Mouse (Mus musculus): Measurements from ENCODE around the gene Cttn. TPM values are rescaled to one million over a fixed set of nuclear protein-coding genes. Genes with fewer than 3 reads are reported as not detected.

The Cttn gene
- polyA plus RNA-seq, 1 experiment from 2014 or later: 118 TPM

DNA sequence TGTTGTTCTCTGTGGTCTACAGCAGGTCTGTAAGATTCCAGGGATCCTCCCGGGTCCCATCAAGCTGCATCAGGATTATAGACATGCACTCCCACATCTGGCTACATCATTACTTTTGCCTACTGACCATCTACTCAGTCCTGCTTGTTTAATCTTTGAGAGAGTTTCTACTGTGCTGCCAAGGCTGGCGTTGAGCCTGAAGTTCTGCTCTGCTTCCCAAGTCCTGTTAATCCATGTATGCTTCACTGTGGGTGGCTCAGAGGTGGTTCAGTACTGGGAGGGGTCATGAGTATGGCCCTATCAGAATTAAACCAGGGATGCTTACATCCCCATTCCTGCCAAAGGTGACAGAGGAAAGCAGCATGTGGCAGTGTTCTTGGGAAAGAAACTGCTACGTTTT lies 4.9 kb upstream of the Cttn start:
- H3K4me3 ChIP-seq: no peak overlapping the region
- H3K4me2 ChIP-seq: no peak overlapping the region
- H3K27me3 ChIP-seq (replicated peaks): no peaks in the 10 kb centered on the region
- H3K27ac ChIP-seq (replicated peaks): no peak overlapping the region
- H3K9me3 ChIP-seq: no peaks in the 10 kb centered on the region
- 86% methylated on average over 3 of the region's 3 CpGs for WGBS
- ATAC-seq (ENCODE audit: extremely low read depth, insufficient number of reproducible peaks, low FRiP score, low TSS enrichment): no peak
- no peak overlapping the region for H3K9ac ChIP-seq
- H3K36me3 ChIP-seq: peaks cover 49% of the 10 kb centered on the region
- H3K4me1 ChIP-seq: peaks cover 15% of the 10 kb centered on the region

DNA sequence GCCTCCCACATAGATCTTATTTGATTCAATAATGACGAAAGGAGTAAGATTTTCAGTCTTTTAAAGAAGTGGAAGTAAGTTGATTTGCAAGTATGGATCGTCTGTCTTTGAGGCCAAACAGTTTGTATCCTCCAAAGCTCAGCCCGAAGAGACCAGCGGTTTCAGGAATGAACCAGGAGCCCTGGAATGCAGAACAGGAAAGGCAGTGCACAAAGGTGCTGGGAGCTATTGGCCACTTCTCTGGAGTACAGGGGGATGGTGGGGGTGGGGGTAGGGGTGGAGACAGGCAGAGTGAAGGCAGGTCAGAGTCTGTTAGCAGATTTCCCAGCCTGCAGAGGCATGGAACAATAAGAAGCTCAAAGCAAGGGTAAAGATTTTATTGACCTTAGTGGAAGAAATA lies 2.7 kb upstream of the Cttn start:
- ATAC-seq (ENCODE audit: extremely low read depth, insufficient number of reproducible peaks, low FRiP score, low TSS enrichment): no peak
- Histone ChIP-seq H3K9me3 (no peaks in the 10 kb centered on the region), H3K4me3 (no peak overlapping the region), H3K36me3 (peaks cover 27% of the 10 kb centered on the region), H3K27me3 (replicated peaks) (no peaks in the 10 kb centered on the region), H3K4me2 (no peak overlapping the region), H3K9ac (no peak overlapping the region), H3K27ac (replicated peaks) (0 out of 2 replicates have a peak overlapping the region, but pooled peaks have one; percentile 25), H3K4me1 (peaks cover 29% of the 10 kb centered on the region)
- 36% methylated on average over 4 of the region's 4 CpGs for WGBS

DNA sequence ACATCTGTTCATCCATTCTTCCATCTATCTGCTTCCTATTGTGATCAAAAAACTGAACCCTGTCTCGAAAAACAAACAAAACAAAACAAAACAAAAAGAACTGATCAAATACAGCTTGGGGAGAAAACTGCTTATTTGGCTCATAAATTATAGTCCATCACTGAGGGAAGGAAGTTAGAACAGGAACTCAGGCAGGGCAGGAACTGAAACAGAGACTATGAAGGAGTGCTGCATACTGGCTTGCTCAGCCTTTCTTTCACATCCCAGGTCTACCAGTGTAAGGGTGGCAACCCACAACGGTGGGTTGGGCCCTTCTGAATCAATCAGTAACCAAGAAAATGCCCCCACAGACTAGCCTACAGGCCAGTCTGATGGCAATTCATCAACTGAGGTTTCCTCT lies 294 bp upstream of the Cttn start:
- Histone ChIP-seq H3K4me1 (peaks cover 39% of the 10 kb centered on the region), H3K4me2 (peak overlapping the region; percentile 77), H3K9ac (peak overlapping the region; percentile 98), H3K27me3 (replicated peaks) (no peaks in the 10 kb centered on the region), H3K36me3 (peaks cover 16% of the 10 kb centered on the region), H3K9me3 (no peaks in the 10 kb centered on the region), H3K27ac (replicated peaks) (peak overlapping the region; percentile 85), H3K4me3 (peak overlapping the region; percentile 97)
- WGBS: 69% methylated on average over 2 of the region's 2 CpGs
- no peak for ATAC-seq (ENCODE audit: extremely low read depth, insufficient number of reproducible peaks, low FRiP score, low TSS enrichment)

DNA sequence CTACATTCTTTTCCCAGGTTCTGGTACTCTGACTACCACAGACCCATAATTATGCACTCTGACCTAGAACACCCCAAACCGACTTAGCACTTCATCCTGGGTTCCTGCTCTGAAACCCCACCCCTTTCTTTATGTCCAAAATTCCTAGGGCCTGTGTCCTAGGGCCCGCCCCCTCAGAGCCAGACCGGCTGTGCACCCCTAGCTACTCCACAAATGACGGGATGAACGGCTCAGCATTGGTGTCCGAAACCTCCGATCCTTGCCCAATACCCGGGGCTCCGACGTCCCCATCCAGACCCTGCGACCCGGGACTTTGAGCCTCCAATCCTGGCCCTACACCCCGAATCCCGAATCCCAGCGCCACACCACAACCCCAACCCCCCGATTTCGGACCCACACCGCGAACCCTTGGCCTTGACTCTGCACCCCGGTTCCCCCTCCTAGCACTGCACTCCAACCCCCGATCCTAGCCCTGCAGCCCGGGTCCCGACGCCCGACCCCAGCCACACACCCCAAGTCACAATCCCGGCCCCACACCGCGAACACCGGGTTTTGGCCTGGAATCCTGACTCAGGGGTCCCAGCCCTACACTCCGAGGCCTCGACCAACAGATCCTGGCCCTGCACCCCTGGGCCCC lies 783 bp downstream of the Cttn start:
- H3K4me3 ChIP-seq: peak overlapping the region; percentile 97
- WGBS: under 1% methylated on average over 31 of the region's 31 CpGs

DNA sequence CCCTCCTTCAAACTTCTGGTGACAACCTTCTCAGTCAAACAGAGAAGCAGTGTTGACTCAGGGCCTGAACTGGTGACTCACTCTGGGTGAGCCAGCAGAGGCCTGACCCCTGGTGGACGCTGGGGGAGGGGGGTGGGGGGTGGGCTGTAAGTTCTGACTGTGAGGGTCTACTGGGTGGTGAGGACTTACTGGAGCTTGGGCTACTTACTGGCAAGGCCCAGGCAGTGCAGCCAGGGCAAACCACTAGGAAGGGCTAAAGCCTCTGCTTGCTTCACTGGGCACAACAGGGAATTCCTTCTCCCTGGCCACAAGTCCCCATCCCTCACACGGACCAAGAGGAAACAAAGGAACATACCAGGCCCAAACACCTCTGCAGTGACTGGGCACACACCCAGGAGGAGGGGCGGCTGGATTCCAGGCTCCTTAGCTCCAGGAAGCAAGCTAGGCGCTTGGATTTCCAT lies 1.6 kb downstream of the Cttn start:
- Histone ChIP-seq H3K4me3 (peak overlapping the region; percentile 97), H3K4me1 (peaks cover 39% of the 10 kb centered on the region), H3K4me2 (peak overlapping the region; percentile 77), H3K27ac (replicated peaks) (peak overlapping the region; percentile 85), H3K36me3 (peaks cover 25% of the 10 kb centered on the region), H3K9ac (peak overlapping the region; percentile 98), H3K9me3 (no peaks in the 10 kb centered on the region), H3K27me3 (replicated peaks) (no peaks in the 10 kb centered on the region)
- no peak for ATAC-seq (ENCODE audit: extremely low read depth, insufficient number of reproducible peaks, low FRiP score, low TSS enrichment)
- 8% methylated on average over 4 of the region's 4 CpGs for WGBS

More for the DNA sequence above, 783 bp downstream of the Cttn start:
- H3K9ac ChIP-seq: peak overlapping the region; percentile 98
- H3K4me2 ChIP-seq: peak overlapping the region; percentile 77
- H3K9me3 ChIP-seq: no peaks in the 10 kb centered on the region
- H3K27ac ChIP-seq (replicated peaks): peak overlapping the region; percentile 85
- no peaks in the 10 kb centered on the region for H3K27me3 ChIP-seq (replicated peaks)
- H3K36me3 ChIP-seq: peaks cover 17% of the 10 kb centered on the region
- H3K4me1 ChIP-seq: peaks cover 39% of the 10 kb centered on the region
- ATAC-seq (ENCODE audit: extremely low read depth, insufficient number of reproducible peaks, low FRiP score, low TSS enrichment): no peak

DNA sequence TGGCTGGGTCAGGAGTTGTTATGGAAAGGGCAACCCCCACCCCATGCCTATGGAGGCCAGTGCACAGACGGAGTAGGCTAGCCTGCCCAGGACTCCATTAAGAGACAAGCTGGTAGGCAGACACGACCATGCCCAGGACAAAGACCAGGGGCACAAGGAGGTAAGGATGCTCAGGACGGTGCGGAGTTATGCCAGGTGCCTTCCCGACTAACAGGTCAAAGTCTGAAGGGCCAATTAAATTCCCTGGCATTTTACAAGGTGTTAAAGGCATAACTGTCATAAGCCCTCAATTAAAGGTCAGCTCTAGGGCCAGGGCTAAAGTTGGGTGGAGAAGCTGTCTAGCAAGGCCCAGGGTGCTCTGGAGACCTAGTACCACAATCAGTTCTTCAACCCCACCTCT lies 2.1 kb downstream of the Cttn start:
- peaks cover 30% of the 10 kb centered on the region for H3K36me3 ChIP-seq
- H3K9me3 ChIP-seq: no peaks in the 10 kb centered on the region
- WGBS: 91% methylated on average over 5 of the region's 5 CpGs
- H3K4me3 ChIP-seq: peak overlapping the region; percentile 97
- no peak for ATAC-seq (ENCODE audit: extremely low read depth, insufficient number of reproducible peaks, low FRiP score, low TSS enrichment)
- no peaks in the 10 kb centered on the region for H3K27me3 ChIP-seq (replicated peaks)
- H3K4me2 ChIP-seq: peak overlapping the region; percentile 77
- H3K9ac ChIP-seq: peak overlapping the region; percentile 98
- peaks cover 35% of the 10 kb centered on the region for H3K4me1 ChIP-seq
- H3K27ac ChIP-seq (replicated peaks): peak overlapping the region; percentile 85

DNA sequence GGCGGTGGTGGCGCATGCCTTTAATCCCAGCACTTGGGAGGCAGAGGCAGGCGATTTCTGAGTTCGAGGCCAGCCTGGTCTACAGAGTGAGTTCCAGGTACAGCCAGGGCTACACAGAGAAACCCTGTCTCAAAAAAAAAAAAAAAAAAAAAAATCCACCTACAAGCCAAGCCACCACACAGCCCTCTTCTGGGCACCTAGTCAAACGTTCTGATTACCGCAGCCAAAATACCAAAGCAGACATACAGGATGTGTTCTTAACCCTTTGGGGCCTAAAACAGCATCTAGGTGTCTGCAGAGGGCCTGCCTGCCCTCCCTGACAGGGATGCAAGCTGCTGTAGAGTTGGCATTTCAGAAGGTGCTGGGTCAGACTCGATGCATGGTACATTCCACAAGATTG lies 8.2 kb downstream of the Cttn start:
- Histone ChIP-seq H3K4me3 (no peak overlapping the region), H3K27me3 (replicated peaks) (no peaks in the 10 kb centered on the region), H3K36me3 (peaks cover 92% of the 10 kb centered on the region), H3K4me2 (no peak overlapping the region), H3K4me1 (0 out of 2 replicates have a peak, but pooled peaks cover 2% of the 10 kb centered on the region), H3K9me3 (no peaks in the 10 kb centered on the region), H3K9ac (no peak overlapping the region), H3K27ac (replicated peaks) (no peak overlapping the region)
- 73% methylated on average over 7 of the region's 7 CpGs for WGBS
- ATAC-seq (ENCODE audit: extremely low read depth, insufficient number of reproducible peaks, low FRiP score, low TSS enrichment): no peak

DNA sequence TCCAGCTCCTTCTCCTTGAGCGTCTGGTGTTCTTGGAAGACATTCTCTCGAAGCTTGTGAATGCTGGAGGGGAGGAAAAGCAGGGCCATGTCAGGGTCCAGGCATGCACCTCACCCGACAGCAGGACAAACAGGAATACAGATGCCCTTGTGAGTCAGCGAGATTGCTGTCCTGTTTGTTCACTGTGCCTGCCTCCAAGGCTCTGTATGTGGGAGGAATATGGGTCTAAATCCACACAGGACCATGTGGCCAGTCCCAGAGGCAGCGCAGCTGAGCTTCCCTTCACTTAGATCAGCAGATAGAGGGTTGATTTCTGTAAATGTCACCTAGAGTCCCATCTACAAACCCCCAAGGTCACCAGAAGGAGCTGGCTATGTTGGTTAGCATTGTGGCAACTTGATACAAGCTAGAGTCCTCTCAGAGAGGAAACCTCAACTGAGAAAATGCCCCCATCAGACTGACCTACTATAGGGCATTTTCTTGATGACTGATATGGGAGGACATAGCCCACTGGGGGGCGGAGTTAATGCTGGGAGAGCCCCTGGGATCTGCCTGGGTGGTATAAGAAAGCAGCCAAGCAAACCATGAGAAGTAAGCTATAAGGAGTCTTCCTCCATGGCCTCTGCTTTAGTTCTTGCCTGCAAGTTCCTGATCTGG lies 9.4 kb downstream of the Cttn start:
- H3K4me3 ChIP-seq: no peak overlapping the region
- H3K9me3 ChIP-seq: no peaks in the 10 kb centered on the region

DNA sequence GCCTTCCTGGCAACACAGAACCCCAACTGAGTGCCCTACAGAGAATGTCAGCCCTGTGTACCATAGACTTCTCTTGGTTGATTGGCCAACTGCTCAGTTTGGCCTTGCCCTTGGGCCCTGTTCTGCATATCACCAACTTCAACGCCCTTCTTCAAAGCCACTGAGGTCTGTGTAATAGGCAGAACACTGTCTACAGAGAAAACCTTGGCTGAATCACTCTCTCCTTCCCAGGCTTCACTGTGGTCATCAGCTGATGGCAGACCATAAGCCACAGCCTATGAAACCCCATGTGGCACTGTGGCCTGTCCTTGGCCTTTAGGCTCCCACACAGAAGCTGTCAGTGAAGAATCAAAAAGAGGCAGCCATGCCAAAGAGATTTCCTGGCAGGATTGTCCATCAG lies 11.9 kb downstream of the Cttn start:
- H3K4me3 ChIP-seq: no peak overlapping the region
- H3K36me3 ChIP-seq: peaks cover 100% of the 10 kb centered on the region
- no peak overlapping the region for H3K4me2 ChIP-seq
- no peaks in the 10 kb centered on the region for H3K4me1 ChIP-seq
- H3K9me3 ChIP-seq: no peaks in the 10 kb centered on the region
- no peak overlapping the region for H3K9ac ChIP-seq
- H3K27ac ChIP-seq (replicated peaks): no peak overlapping the region
- ATAC-seq (ENCODE audit: extremely low read depth, insufficient number of reproducible peaks, low FRiP score, low TSS enrichment): no peak
- WGBS: 85% methylated on average over 1 of the region's 1 CpGs
- no peaks in the 10 kb centered on the region for H3K27me3 ChIP-seq (replicated peaks)

More for the DNA sequence above, 9.4 kb downstream of the Cttn start:
- no peak overlapping the region for H3K4me2 ChIP-seq
- H3K9ac ChIP-seq: no peak overlapping the region
- peaks cover 99% of the 10 kb centered on the region for H3K36me3 ChIP-seq
- ATAC-seq (ENCODE audit: extremely low read depth, insufficient number of reproducible peaks, low FRiP score, low TSS enrichment): no peak
- H3K27ac ChIP-seq (replicated peaks): no peak overlapping the region
- H3K4me1 ChIP-seq: no peaks in the 10 kb centered on the region
- 88% methylated on average over 6 of the region's 6 CpGs for WGBS
- H3K27me3 ChIP-seq (replicated peaks): no peaks in the 10 kb centered on the region

DNA sequence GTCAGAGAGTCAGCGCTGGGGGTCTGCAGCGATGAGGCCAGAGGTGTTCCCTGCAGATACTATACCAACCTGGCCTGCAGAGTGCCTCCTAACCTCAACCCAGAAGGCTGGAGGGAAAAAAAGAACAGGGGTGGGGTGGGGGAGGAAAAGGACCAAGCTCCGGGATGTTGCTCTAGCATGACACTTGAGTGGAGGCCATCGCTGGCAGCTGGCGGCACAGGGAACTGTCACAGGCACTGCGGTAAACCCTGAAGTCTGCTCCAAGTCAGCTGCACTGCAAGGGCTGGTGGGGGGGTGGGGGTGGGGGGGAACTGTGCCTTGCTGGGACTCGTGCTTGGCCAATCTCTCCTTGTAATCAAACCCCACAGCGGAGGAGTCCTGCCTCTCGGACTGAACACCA lies 20.1 kb downstream of the Cttn start:
- ATAC-seq (ENCODE audit: extremely low read depth, insufficient number of reproducible peaks, low FRiP score, low TSS enrichment): no peak
- 87% methylated on average over 9 of the region's 9 CpGs for WGBS
- Histone ChIP-seq H3K27ac (replicated peaks) (no peak overlapping the region), H3K27me3 (replicated peaks) (no peaks in the 10 kb centered on the region), H3K4me3 (no peak overlapping the region), H3K9me3 (no peaks in the 10 kb centered on the region), H3K36me3 (peaks cover 100% of the 10 kb centered on the region), H3K4me1 (peaks cover 5% of the 10 kb centered on the region), H3K9ac (no peak overlapping the region), H3K4me2 (no peak overlapping the region)

DNA sequence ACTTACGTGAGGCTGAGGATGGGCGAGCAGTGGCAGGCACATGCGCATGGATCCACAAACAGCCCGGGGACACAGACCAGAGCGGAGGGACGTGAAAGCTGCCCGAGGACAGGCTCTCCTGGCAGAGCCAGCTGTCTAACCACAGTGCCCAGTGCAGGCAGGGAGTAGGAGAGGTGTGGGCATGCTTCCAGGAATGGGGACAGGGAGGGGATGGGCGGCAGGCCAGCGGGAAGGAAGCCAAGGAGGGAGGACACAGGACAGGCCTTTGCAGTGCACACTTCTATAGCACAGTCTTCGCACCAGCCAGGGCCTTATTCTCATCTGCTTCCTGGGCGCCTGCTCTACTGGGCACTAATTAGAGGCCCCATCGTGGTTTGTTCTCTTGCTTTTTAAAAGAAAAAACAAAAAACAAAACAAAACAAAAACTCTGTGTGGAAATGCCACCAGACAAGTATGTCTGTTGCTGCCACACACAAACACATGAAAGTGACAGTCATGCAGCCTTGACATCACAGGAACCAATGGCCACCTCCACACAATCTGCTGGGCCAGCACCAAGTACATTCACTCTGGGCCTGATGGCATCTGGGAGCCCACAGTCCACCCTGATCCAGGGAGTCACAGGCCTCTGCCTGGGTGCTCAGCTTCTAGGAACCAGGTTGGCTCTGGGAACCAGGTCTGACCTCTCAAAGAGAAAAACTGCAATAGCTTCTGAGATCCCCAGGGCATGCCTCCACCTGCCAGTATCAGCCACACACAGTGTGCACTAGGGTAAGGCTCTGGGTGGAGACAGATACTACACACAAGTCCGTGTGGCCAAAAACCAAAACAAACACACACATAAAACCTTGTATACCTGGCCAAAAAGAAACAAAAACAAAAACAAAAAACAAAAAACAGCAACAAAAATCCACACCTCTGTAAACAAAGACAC lies 20.9 kb downstream of the Cttn start:
- no peaks in the 10 kb centered on the region for H3K9me3 ChIP-seq
- H3K4me2 ChIP-seq: no peak overlapping the region
- peak; percentile 48; the same call in 1 of the 2 replicates for ATAC-seq (ENCODE audit: extremely low read depth, insufficient number of reproducible peaks, low FRiP score, low TSS enrichment)
- no peak overlapping the region for H3K4me3 ChIP-seq
- peak overlapping the region; percentile 30; the same call in 1 of the 2 replicates for H3K27ac ChIP-seq (replicated peaks)
- peaks cover 100% of the 10 kb centered on the region for H3K36me3 ChIP-seq
- peaks cover 5% of the 10 kb centered on the region for H3K4me1 ChIP-seq
- no peak overlapping the region for H3K9ac ChIP-seq
- no peaks in the 10 kb centered on the region for H3K27me3 ChIP-seq (replicated peaks)
- WGBS: 80% methylated on average over 13 of the region's 13 CpGs
